Mouse (Mus musculus): ENCODE data around the gene Yae1d1.
A peak's percentile ranks its signal among the peaks of the same experiment; 100 is the strongest.
"Not testable (repeated sequence)": the region's sequence is repeated elsewhere in the genome, so short reads cannot be mapped to it uniquely, and the experiment has no call there.

Gene Yae1d1

DNA sequence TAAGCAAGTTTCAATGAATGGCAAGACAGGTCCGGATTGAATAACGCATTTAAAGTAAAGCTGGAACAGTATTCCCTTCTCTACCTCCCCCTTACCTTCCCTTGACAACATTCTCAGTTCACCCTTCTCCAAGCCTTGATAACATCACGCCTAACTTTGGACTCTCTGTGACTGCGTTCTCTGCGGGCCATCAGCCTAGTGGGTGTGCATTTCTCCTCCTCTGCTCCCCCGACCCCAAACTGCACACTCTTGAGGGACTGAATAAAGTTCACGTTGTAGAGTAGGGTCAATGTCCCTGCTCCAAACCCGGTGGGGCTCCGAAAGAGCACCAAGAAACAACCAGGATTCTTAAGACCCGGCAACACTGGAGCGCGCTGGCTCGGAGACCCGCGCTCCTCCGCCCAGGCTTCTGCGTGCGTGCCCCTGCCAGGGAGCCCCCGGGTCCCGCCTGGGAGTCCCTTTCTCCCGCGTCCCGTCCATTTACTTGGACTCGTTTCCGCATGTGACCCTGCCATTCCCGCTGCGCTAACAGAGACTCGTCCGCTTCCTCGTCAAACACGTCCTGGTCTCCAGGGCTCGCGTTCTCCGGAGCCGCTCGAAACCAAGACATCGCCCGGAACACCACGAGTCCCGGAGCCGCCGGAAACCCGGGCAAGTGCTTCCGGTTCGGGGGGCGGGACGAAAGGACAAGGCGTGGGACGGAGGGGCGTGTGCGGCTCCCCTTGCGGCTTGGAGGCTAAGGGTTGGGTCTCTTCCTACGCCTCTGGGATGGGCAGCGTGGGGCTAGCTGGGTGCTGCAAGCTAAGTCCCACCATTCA, at the start of gene Yae1d1:
Gene Yae1d1, minus strand, starts transcription at position 653 of the 818 bp plus-strand sequence.
- DNase-seq (ENCODE audit: inconsistent ontology term): peak; percentile 96

DNA sequence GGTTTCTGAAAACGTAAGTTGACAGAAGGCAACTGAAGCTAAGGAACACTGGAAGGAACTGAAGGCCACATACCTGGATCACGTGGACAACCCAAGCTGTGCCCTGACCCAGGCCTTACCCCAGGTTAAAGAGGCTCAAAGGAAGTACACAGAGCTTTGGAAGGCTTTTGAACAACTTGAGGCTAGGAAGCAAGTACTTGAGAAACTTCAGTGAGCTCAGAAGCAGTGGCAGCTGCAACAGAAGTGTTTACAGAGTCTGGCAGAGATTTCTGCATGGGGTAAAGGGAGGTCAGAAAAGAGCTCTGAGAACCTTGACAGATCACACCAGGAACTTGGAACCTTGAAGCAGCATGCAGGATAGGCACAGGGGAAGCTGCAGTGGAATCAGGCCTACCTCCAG, 45.7 kb upstream of the Yae1d1 start:
- no peak for DNase-seq (ENCODE audit: inconsistent ontology term)

DNA sequence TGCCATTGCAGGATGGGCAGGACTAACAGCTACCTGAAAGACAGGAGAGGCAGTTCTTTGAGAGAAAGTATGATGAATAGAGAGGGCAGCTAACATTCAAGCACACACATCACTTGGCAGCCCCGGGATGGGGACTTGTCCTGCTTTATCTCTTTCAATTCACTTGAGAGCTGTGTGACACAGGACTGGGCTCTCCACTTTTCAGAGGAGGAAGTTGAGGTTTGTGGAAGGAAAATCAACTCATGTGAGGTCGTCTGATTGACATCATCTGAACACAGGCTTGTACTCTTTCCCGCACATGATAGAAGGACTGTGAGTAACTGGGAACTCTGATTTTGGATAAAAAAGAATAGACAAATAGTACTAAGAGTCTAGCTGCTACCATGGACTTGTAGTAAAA, 23.5 kb upstream of the Yae1d1 start:
- no peak for DNase-seq (ENCODE audit: inconsistent ontology term)

DNA sequence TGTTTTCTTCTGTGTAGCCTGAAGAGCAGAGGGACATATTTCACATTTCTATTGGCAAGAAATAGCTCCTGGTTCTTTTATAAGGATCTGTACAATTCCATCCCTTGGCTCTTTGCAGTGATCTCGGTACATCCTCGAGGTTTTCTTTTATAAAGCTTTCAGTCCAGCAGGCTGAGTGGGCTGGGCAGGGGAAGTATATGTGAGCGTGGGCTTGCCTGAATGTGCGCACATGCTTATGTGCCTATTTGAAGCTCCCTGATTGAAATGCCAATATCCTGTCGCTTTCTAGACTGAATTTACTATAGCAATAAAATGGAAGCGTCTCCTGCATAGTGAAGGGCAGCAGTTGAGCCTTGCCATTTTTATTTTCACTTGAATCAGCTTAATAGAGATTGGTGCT, 20.1 kb upstream of the Yae1d1 start:
- no peak for DNase-seq (ENCODE audit: inconsistent ontology term)

DNA sequence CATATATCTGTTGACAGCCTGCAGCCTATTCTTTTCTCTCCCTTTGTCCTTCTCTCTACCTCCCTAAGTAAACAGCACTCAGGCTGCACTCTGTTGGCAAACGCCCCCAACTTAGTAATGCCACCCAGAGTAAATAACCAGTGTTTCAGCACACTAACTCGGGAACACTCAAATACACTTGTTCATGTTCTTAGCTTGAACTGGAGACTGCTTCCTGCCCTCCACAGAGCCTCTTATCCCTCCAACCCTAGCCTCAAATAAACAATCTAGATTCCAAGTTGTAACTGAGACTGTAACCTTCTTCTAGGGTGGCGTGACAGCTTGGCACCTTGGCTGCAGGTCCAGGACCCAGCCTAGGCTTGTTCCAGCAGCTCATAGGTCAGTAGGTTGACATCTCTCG, 17.9 kb upstream of the Yae1d1 start:
- no peak for DNase-seq (ENCODE audit: inconsistent ontology term)

DNA sequence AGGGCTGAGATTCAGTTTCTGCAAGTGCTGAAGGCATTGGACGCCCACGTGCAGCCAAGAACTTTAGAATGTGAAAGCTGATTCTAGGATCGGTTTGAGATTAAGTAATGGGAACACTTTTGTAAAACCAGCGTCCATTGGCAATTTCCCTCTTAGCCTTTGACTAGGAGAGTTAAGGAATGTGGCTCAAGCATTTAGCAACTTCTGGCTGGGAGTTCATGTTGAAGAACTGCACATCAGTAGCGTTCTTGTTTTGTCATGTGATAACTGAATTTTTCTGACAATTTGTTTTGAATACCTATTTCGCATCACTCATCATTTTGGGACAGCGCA, 332 bp upstream of the Yae1d1 start:
- no peak for DNase-seq (ENCODE audit: inconsistent ontology term)

DNA sequence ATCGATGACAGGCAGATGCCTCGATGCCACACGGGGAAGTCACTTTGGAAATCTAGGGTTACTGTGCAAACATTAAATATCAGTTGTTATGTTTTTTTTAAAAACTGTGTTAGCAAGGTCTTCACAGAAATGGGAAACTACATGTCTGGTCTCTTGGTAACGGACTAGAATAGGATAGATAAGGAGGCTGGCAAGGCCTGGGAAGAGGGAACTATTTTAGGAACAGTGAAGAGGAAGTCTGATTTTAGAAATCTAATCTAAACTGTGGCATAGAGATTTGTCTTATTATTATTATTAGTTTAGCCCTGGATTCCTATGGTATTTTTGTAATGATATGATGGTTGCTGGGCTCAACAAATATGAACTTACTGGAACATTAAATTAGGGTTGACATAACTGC, 1.1 kb downstream of the Yae1d1 start:
- DNase-seq (ENCODE audit: inconsistent ontology term): no peak

DNA sequence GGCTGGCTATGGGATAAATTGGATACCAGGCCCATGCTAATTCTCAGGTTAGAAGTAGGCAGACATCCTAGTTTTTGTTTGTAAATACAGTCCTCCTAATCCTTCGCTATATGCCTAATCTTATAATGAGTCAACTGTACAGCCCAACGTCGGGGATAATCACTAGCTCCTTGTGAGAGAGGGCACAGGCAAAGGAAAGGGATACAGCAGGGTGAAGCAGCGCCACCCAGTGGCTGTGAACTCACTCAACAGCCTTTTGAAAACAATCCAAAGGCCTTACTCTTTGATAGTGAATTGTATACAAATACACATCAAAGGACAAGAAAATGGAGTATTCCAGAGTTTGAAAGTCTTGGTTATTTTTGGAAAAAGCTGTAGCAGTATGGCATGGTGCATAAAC, 10.0 kb downstream of the Yae1d1 start:
- DNase-seq (ENCODE audit: inconsistent ontology term): peak; percentile 37

DNA sequence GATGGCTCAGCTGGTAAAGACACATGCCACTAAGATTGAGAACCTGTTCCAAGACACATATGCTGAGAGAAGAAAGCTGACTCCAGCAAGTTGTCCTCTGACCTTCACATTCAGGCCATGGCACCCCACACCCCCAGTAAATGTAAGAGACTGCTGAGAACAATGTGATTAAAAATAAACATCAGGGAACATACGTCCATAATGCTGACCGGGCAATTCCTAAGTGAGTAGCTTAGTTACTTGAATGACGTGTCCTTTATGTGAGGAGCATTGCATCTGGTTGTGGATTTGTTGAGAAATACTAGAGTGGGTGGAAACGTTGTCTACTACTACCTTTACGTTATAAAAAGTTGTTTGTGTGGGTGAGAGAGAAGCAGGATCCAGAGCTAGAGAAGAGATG, 10.5 kb downstream of the Yae1d1 start:
- DNase-seq (ENCODE audit: inconsistent ontology term): no peak

DNA sequence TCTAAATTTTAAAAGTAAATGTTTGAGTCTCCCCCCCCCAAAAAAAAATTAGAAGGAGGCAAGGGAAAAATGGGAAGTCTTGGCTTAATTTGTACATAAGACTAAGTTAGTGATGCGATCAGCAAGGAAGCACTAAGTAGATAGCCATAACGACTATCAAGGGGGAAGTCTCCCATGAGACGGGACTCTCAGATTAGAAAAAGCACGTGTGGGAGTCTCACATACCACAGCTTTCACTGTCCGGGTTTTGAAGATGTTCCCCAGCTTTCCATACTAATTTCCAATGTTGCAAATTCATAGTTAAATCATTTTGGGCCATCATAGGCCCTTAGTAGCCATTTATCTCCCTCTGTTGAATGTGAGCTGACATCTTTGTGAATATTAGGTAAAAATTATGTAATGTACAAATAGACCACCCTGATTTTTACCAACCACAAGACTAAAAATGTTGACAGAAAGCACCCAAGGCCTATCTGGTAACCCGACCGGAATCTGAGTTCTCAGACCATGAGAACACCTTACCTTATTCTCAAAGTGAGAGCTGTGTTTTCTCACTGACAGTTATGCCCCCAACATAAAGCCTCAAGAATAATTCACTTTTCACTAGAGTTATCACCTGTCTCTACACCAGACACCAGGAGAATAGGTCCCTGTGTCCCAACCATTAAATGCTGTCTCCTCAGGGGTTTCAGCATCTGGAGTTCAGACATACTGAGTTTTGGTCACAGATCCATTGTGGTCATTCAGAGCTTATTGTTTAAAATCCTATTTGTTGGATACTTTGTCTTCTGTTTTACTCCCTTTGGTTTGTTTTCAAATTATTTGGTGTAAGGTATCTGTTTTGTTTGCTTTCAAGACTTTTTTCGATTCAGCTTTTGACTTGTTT, 16.1 kb downstream of the Yae1d1 start:
- DNase-seq (ENCODE audit: inconsistent ontology term): no peak

DNA sequence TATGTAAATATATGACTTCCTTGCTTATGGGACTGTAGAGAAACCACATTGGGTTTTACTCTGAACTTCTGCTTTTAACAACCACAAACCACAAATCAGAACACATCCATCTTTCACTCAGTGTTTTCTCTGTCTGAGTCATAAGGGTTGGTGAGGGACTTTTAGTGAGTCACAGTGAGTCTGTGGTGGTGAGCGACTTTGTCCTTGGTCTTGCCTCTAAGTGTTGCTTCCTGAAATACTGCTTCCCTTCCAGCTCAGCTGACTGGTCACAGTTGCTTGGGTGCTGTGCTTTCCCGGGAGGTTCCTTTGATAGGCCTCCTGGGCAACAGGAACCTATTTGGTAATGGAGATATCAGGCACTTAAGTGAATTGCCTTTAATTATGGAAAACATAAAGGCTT, 17.3 kb downstream of the Yae1d1 start:
- peak; percentile 85 for DNase-seq (ENCODE audit: inconsistent ontology term)

DNA sequence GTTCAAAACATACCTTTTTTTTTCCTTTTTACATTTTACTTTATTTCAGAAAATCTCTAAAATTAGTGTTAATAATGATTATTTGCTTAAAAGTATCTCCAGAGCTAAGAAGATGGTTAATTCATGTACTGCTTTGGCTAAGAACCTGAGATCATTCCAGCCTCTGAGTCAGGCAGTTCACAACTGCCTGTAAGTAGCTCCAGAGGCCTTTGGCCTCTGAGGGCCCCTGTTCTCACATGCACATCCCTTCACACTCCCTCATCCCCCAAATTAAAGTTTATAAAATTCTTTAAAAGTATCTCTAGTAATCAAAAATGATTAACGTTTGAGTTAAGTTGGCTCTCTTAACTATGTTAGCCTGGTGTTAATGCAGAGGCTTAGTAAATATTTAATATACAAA, 17.7 kb downstream of the Yae1d1 start:
- DNase-seq (ENCODE audit: inconsistent ontology term): no peak

DNA sequence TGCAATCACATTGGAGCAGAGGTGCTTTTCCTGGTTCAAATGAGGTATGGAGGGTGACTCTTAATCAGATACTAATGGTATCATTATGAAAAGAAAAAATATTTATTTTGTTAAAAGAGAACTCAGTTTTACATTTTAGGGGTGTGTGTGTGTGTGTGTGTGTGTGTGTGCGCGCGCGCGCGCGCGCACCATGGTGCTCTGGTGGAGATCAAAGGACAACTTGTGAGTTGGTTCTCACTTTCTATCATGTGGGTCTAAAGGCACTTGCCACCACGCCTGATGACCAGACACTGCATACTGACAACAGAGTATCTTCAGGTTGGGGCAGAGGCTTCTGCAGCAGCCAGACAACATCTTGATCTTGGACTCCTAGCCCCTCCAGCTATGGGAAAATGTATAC, 18.4 kb downstream of the Yae1d1 start:
- DNase-seq (ENCODE audit: inconsistent ontology term): no peak

DNA sequence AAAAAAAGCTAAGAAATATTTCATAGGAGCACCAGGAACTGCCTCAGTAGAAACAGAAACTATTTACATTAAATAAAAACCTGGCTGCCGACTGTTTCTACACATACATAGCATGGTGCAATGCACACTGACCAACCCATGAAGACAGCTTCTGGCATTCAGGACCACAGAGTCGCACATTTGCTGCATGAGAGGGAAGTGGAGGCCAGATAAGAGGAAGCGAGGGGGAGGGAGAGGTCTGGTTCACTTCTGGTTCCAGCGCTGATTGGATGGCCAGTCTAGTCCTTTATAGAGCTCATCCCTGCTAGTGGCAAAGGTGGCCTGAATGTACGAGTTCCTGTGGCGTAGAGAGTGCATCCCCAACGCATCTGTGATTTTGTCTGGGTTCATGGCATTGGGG, 32.5 kb downstream of the Yae1d1 start:
- no peak for DNase-seq (ENCODE audit: inconsistent ontology term)

DNA sequence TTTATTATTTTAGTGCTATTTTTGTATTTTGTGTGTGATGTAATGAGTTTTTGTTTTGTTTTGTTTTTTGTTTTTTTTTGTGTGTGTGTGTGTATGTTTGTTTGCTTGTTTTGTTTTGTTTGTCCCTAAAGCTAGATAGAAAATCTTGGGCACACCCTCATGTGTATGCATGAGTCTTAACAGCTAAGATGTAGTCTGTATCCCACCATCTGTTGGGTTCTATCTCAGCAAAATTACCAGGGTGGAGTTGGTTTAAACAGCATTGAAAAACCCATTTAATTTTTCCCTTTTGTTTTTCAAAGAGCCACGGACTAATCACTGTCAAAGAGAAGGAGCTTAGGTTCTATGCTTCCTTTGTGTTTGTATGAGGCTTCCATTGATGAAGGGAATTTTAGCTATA, 38.9 kb downstream of the Yae1d1 start:
- no peak for DNase-seq (ENCODE audit: inconsistent ontology term)

DNA sequence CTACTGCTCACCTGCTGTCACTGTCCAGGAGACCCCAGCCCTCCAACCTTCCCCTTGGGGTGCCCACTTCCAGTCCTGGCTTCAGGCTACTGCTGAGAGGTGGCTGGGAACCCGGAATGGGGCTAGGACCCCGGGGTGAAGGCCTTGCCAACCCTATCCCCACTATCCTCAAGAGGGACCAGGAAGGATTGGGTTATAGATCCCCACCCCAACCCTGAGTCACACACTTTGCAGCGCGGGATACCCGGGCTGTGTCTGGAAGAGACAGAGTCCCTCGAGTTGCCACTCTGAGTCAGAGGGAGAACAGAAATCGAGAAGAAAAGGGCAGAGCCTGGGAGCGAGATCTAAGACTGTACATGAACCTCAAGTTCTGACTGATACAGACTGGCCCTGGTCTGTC, 42.6 kb downstream of the Yae1d1 start:
- not testable (repeated sequence) for DNase-seq (ENCODE audit: inconsistent ontology term)

DNA sequence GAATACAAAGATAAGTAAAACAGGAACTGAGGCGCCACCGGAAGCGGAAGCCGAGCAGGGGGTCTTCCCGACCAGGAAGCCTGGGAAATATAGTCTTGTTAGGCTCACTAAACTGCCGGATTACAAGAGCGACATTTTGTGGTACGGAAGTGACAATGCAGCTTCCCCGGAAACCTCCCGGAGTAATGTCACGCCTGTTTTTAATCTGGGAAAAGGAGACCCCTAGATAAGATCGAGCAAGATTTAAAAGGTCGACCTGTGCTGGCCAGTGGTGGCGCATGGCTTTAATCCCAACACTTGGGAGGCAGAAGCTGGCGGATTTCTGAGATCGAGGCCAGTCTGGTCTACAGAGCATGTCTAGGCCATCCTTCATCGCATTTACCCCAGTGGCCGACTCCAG, 43.6 kb downstream of the Yae1d1 start:
- DNase-seq (ENCODE audit: inconsistent ontology term): no peak

DNA sequence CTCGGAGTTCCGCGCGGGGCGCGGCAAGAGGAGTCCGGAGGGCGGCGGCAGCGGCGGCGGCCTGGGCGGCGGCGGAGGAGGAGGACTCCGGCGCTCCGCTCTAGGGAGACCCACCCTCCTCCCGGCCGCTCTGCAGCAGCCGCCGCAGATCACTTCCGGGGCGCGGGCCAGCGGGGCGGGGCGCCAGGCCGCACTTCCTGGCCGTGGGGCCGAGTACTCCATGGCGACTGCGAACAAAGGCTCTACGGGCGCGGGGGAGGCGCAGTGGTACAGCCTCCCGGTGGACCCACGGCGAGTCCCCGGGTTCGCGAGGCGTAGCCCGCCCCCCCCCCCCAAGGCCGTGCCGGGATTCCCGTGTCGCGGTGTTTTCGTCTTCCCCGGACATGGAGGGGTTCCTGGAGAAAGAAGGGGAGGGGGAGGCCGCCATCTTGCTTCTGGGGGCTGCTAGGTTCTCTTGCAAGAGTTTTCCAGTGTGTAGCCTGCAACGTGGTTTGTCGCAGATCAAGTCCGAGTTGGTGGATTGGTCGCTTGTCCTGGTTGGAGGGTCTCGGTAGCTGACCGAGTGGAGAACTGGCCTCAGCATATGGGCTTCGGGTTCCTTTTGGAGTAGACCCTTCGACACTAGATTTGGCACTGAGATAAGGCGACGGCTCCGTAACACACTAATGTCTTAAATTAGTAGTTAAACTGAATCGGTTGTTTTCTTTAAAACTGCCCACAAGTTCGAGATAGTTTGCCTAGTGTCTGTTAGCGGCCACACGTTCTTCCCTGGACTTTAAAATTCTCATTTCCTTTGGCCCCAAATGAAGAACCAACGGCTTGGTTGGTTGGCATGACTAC, 48.9 kb downstream of the Yae1d1 start, which contains the start of gene Rala:
Gene Rala, minus strand, starts transcription at position 162 of the 840 bp plus-strand sequence.
- peak; percentile 94 for DNase-seq (ENCODE audit: inconsistent ontology term)

DNA sequence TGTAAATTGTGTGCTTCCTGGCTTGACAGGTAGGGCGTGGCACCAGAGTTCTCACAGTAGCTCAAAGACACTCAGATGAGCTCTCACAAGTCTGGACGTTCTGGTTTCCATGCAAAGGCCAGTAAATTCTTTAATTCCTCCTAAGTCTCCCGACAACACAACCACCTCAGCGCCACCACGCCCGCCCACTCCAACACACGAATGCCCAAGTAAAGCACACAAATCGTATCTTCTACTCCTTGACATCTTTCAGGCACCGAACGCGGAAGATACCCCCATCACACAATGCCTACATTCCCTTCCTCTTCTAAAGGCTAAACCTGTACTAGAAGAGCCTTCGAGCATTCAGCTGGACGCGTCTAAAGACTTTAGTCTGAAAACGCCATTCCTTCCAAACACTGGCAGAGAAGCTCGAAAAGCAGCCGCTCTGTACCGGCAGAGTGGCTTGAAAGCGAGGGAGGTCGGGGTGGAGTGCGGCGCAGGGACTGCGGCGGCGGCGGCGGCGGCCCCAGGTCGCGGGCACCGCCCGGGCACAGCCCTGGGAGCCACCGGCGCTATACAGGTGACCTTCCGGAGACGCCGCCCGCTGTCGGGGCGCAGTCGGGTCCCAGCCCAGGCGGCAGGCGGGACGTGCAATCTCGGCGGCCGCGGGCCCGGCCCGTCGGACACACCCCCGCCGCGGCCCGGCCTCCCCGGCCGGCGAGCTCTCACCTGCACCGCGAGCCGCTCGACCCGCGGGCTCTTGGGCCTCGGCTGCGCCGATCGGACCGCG, 49.7 kb downstream of the Yae1d1 start:
- DNase-seq (ENCODE audit: inconsistent ontology term): peak; percentile 22

DNA sequence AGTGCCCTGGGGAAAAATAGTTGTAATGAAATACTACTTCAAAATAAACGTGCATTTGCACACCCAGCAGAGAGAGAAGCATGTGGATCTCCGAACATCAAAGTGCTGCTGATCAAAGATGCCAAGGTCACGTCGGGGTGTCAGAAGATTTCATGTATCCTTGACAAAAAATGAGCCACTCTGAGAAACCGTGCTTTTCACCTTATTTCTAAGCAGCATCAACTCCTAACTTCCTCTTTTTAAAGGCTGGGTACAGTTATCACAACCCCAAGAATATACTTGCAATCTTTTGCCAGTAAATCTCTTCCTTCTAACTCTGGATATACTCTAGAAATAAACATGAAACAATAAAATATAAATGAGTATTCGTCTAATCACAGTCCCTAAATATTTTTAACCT, 50.8 kb downstream of the Yae1d1 start:
- DNase-seq (ENCODE audit: inconsistent ontology term): no peak

Data from Muller cell, postnatal 12 days (primary cell).